Mouse (Mus musculus) brain, embryonic 14.5 days (tissue): Measurements from ENCODE around the gene Eif1ad. TPM values are rescaled to one million over a fixed set of nuclear protein-coding genes. Genes with fewer than 3 reads are reported as not detected.
A peak's percentile ranks its signal among the peaks of the same experiment; 100 is the strongest.

ENCODE experiments used
- DNase-seq: peaks from one replicate; pipeline ENCODE4 v3.0.0-alpha.2; 2011; ENCODE audit warnings: low read depth
- CTCF ChIP-seq: fragments of 200-500 bp; IDR thresholded peaks from 2 replicates; pipeline ENCODE4 v1.5.1; 2012; ENCODE audit warnings: inconsistent platforms, mild to moderate bottlenecking, moderate library complexity, borderline replicate concordance; ENCODE audit not compliant: insufficient read depth, insufficient read length; ENCODE audit errors: extremely low read depth
- POLR2A ChIP-seq: fragments of 200-500 bp; IDR thresholded peaks from 2 replicates; pipeline ENCODE4 v1.6.1; 2012; ENCODE audit warnings: mild to moderate bottlenecking, inconsistent platforms, borderline replicate concordance; ENCODE audit not compliant: poor library complexity, insufficient read depth, insufficient read length, severe bottlenecking; ENCODE audit errors: extremely low read depth
- polyA plus RNA-seq: library from polyadenylated mRNA; depleted of rRNA; stranded (reverse); fragments of >200 nt; gene quantifications from 2 replicates; pipeline ENCODE4 v1.2.3, GENCODE M21; 2012

Gene Eif1ad
- polyA plus RNA-seq, 1 experiment: 37.2 TPM

GRCm38 (mm10) chr19:5353609-5354008, 12.9 kb upstream of the Eif1ad start:
- no peak for DNase-seq
- no peak for TF ChIP-seq CTCF
- no peak for TF ChIP-seq POLR2A

GRCm38 (mm10) chr19:5356080-5356479, 10.5 kb upstream of the Eif1ad start:
- no peak for DNase-seq
- no peak for TF ChIP-seq POLR2A
- no peak for TF ChIP-seq CTCF

- TF ChIP-seq CTCF (no peak), POLR2A (no peak)
- no peak for DNase-seq
Measured at GRCm38 (mm10) chr19:5362186-5362585, 4.4 kb upstream of the Eif1ad start.

GRCm38 (mm10) chr19:5364124-5364523, 2.4 kb upstream of the Eif1ad start:
- no peak for DNase-seq
- no peak for TF ChIP-seq POLR2A

GRCm38 (mm10) chr19:5365751-5366150, 790 bp upstream of the Eif1ad start:
- DNase-seq: no peak
- TF ChIP-seq CTCF: no peak
- no peak for TF ChIP-seq POLR2A

GRCm38 (mm10) chr19:5367053-5367359, 465 bp downstream of the Eif1ad start, which contains the start of gene Banf1:
TSS of gene Banf1 (minus strand) at chr19:5367168.
- no peak for TF ChIP-seq CTCF
- TF ChIP-seq POLR2A: no peak

GRCm38 (mm10) chr19:5367455-5367854, 914 bp downstream of the Eif1ad start:
- TF ChIP-seq CTCF (0 out of 2 replicates have a peak, but pooled peaks have one; percentile 16), POLR2A (no peak)
- peak; percentile 16 for DNase-seq

More at GRCm38 (mm10) chr19:5367053-5367359, 465 bp downstream of the Eif1ad start, which contains the start of gene Banf1:
- no peak for DNase-seq

GRCm38 (mm10) chr19:5370932-5371331, 4.4 kb downstream of the Eif1ad start:
- DNase-seq: no peak
- TF ChIP-seq CTCF: no peak
- TF ChIP-seq POLR2A: no peak

GRCm38 (mm10) chr19:5372724-5373123, 6.2 kb downstream of the Eif1ad start:
- DNase-seq: no peak
- TF ChIP-seq CTCF (no peak), POLR2A (no peak)

GRCm38 (mm10) chr19:5374177-5374576, 7.6 kb downstream of the Eif1ad start:
- TF ChIP-seq POLR2A: no peak
- TF ChIP-seq CTCF: no peak
- no peak for DNase-seq

- TF ChIP-seq CTCF (no peak), POLR2A (no peak)
- no peak for DNase-seq
Measured at GRCm38 (mm10) chr19:5374748-5375147, 8.2 kb downstream of the Eif1ad start.

- peak; percentile 20 for DNase-seq
- TF ChIP-seq POLR2A (no peak), CTCF (no peak)
Measured at GRCm38 (mm10) chr19:5377446-5377845, 10.9 kb downstream of the Eif1ad start.
